Mouse (Mus musculus): ENCODE measurements around the gene Igf1r. TPM values are rescaled to one million over a fixed set of nuclear protein-coding genes. Genes with fewer than 3 reads are reported as not detected.

Igf1r gene
- polyA plus RNA-seq, 1 experiment = 0.17 TPM

DNA sequence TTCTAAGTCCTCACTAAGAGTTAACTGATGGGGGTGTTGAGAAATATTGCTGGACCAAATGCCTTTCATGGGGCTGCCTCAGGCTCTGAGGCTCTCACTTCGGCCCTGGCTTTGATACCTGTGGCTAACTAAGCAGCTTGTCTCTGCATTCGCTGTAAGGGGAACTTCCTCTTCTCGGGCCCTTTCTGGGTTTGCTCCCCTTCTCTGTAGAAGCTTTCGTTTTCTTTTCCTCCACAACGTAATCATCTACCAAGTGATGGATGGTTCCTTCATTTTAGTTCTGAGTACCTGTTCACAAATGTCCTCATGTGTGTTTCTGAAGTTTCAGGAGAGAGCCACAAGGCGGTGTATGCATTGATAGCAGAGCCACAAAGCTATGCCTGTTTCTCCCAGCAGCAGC is 256.4 kb downstream of the Igf1r start:
- TF ChIP-seq TAL1 (IDR thresholded peaks at IDR 0.05; ENCODE audit: low read length) (no peak), GATA1 (IDR thresholded peaks at IDR 0.05; ENCODE audit: low read length) (no peak)
- H3K9me3 ChIP-seq (ENCODE audit: control insufficient read depth, low read length) = no peaks in the 10 kb centered on the region
- H3K4me1 ChIP-seq (ENCODE audit: control insufficient read depth) = no peaks in the 10 kb centered on the region
- peaks cover 50% of the 10 kb centered on the region for H3K36me3 ChIP-seq (ENCODE audit: control insufficient read depth)
- no peaks in the 10 kb centered on the region for H3K27me3 ChIP-seq (ENCODE audit: control insufficient read depth)
- H3K4me3 ChIP-seq (replicated peaks) = no peak overlapping the region

DNA sequence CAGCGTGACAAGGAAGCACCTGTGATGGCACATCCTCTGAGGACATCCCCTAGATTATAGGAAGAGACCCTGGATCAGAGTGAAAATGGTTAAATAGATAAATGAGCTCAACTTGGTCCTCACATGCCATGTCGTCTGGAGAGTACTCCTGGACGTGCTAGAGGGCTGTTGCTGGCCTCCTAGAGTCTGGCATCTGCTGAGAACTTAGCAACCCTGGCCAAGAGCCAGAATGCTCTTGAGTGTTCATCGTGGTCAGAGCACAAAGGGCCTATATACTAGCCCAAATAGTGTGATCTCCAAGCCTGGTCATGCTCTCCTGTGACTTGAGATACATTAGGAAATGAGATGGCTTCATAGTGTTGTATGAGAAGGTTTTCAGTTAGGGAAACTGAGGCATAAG is 257.8 kb downstream of the Igf1r start:
- TF ChIP-seq GATA1 (IDR thresholded peaks at IDR 0.05; ENCODE audit: low read length) (no peak), TAL1 (IDR thresholded peaks at IDR 0.05; ENCODE audit: low read length) (no peak)
- no peaks in the 10 kb centered on the region for H3K9me3 ChIP-seq (ENCODE audit: control insufficient read depth, low read length)

DNA sequence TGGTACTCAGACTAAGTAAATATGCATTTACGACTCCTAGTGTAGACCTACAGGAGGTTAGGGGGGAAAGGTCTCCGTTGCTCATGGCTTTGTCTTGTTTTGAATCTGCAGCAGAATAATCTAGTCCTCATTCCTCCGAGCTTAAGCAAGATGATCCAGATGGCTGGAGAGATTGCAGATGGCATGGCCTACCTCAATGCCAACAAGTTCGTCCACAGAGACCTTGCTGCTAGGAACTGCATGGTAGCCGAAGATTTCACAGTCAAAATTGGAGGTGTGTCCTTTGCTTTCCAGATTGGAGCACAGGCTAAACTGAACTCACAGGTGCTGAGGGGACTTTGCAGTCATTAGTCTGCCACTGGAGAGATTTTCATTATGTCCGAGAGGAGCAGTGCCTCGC is 259.3 kb downstream of the Igf1r start:
- no peaks in the 10 kb centered on the region for H3K27me3 ChIP-seq (ENCODE audit: control insufficient read depth)
- peaks cover 67% of the 10 kb centered on the region for H3K36me3 ChIP-seq (ENCODE audit: control insufficient read depth)
- TF ChIP-seq GATA1 (IDR thresholded peaks at IDR 0.05; ENCODE audit: low read length) = no peak
- no peak for TF ChIP-seq TAL1 (IDR thresholded peaks at IDR 0.05; ENCODE audit: low read length)
- no peaks in the 10 kb centered on the region for H3K9me3 ChIP-seq (ENCODE audit: control insufficient read depth, low read length)
- no peaks in the 10 kb centered on the region for H3K4me1 ChIP-seq (ENCODE audit: control insufficient read depth)
- no peak overlapping the region for H3K4me3 ChIP-seq (replicated peaks)

More for the DNA sequence above, 257.8 kb downstream of the Igf1r start:
- no peak overlapping the region for H3K4me3 ChIP-seq (replicated peaks)
- no peaks in the 10 kb centered on the region for H3K27me3 ChIP-seq (ENCODE audit: control insufficient read depth)
- H3K4me1 ChIP-seq (ENCODE audit: control insufficient read depth) = no peaks in the 10 kb centered on the region
- H3K36me3 ChIP-seq (ENCODE audit: control insufficient read depth) = peaks cover 56% of the 10 kb centered on the region

DNA sequence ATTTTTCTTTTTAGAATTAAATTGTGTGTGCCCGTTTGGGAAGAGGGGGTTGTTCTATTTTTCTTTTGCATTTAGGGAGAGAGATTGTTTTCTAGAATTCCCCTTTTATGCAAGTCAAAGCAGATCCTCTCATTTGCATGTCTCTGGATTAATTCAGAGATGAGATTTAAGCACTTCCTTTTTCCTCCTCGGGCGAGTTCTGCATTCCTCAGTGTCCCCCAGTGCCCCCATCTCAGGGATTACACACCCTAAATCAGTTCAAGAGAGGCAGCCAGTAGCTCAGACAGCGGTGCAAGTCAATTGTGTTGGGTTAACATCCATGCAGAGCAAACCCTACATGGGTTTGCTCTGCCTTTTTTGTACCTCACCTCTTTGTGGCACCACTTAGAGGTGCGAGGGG is 261.2 kb downstream of the Igf1r start:
- no peaks in the 10 kb centered on the region for H3K27me3 ChIP-seq (ENCODE audit: control insufficient read depth)
- H3K9me3 ChIP-seq (ENCODE audit: control insufficient read depth, low read length) = no peaks in the 10 kb centered on the region
- no peak for TF ChIP-seq TAL1 (IDR thresholded peaks at IDR 0.05; ENCODE audit: low read length)
- TF ChIP-seq GATA1 (IDR thresholded peaks at IDR 0.05; ENCODE audit: low read length) = no peak
- peaks cover 60% of the 10 kb centered on the region for H3K36me3 ChIP-seq (ENCODE audit: control insufficient read depth)
- H3K4me1 ChIP-seq (ENCODE audit: control insufficient read depth) = no peaks in the 10 kb centered on the region
- no peak overlapping the region for H3K4me3 ChIP-seq (replicated peaks)

DNA sequence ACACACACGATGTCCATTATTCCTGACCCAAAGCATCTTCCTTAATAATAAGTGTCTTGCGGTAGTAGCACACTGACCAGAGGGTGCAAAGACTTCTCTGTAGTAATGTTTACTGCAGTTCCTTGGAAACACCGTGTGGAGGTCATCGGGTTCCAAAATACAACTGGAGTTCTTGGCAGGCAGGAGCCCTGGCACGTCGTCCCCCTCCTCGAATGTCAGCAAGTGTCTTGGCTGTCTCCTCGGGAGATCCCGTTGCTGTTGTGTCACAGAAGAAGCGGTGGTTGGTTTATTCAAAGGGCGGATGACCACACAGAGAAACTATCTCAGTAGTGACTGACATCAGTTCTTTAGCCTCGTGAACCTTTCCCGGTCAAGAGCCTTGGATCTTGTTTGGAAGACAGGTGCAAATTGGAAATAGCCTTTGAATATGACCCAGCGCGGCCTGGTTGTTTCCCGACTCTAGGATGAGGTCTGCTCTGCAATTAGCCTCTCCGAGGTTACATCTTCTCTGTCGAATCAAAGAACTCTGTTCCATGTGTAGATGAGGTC is 263.0 kb downstream of the Igf1r start:
- Histone ChIP-seq H3K9me3 (ENCODE audit: control insufficient read depth, low read length) (no peaks in the 10 kb centered on the region), H3K4me3 (replicated peaks) (no peak overlapping the region), H3K27me3 (ENCODE audit: control insufficient read depth) (no peaks in the 10 kb centered on the region), H3K36me3 (ENCODE audit: control insufficient read depth) (peaks cover 65% of the 10 kb centered on the region), H3K4me1 (ENCODE audit: control insufficient read depth) (no peaks in the 10 kb centered on the region)
- TF ChIP-seq TAL1 (IDR thresholded peaks at IDR 0.05; ENCODE audit: low read length) (no peak), GATA1 (IDR thresholded peaks at IDR 0.05; ENCODE audit: low read length) (no peak)

DNA sequence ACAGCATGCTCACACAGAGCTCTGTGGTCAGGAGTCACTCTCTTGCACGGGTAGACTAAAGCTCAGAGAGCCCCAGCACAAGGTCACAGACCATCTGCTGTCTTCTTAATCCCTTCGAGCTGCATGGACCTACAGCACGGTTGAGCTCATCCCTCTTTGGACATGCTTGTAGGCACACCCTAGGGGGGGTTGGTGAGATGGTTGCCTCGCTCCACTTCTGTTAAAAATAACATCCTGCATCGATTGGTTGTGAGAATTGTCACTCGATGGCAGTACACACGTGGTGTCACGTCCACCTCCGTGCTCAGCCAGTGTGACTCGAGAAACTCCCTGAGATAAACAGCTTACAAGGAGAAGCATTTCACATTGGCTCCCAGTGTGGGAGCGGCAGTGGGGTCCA is 266.3 kb downstream of the Igf1r start:
- TF ChIP-seq TAL1 (IDR thresholded peaks at IDR 0.05; ENCODE audit: low read length) = no peak
- no peak for TF ChIP-seq GATA1 (IDR thresholded peaks at IDR 0.05; ENCODE audit: low read length)
- Histone ChIP-seq H3K27me3 (ENCODE audit: control insufficient read depth) (no peaks in the 10 kb centered on the region), H3K4me3 (replicated peaks) (no peak overlapping the region), H3K4me1 (ENCODE audit: control insufficient read depth) (no peaks in the 10 kb centered on the region), H3K36me3 (ENCODE audit: control insufficient read depth) (peaks cover 57% of the 10 kb centered on the region), H3K9me3 (ENCODE audit: control insufficient read depth, low read length) (no peaks in the 10 kb centered on the region)

DNA sequence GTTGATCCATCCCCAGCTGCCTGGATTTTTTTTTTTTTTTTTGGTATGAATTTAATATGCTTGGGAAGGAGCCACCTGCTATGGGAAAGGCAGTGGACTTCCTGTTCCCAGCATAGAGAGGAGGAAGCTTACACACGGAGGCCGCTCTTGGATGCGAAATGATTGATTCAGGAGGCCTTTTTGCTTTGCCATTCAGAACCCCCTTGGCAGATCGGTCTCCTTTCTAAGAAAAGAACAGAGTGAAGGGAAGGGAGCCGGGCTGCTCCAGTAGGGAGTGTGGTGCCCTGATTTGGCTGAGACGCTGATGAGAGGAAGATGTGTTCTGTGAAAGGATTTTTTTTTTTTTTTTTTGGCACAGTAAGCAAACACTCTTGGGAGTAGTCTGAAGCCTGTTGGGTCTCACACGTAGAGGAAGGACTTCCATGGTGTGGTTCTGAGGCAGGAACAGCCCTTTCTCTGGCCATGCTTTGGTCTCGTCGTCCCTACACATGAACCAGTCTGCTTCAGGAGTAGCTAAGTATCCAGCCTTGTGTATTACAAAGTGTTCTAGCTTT is 269.1 kb downstream of the Igf1r start:
- Histone ChIP-seq H3K4me3 (replicated peaks) (no peak overlapping the region), H3K9me3 (ENCODE audit: control insufficient read depth, low read length) (no peaks in the 10 kb centered on the region), H3K4me1 (ENCODE audit: control insufficient read depth) (no peaks in the 10 kb centered on the region), H3K36me3 (ENCODE audit: control insufficient read depth) (peaks cover 49% of the 10 kb centered on the region), H3K27me3 (ENCODE audit: control insufficient read depth) (no peaks in the 10 kb centered on the region)
- no peak for TF ChIP-seq GATA1 (IDR thresholded peaks at IDR 0.05; ENCODE audit: low read length)
- TF ChIP-seq TAL1 (IDR thresholded peaks at IDR 0.05; ENCODE audit: low read length) = no peak

DNA sequence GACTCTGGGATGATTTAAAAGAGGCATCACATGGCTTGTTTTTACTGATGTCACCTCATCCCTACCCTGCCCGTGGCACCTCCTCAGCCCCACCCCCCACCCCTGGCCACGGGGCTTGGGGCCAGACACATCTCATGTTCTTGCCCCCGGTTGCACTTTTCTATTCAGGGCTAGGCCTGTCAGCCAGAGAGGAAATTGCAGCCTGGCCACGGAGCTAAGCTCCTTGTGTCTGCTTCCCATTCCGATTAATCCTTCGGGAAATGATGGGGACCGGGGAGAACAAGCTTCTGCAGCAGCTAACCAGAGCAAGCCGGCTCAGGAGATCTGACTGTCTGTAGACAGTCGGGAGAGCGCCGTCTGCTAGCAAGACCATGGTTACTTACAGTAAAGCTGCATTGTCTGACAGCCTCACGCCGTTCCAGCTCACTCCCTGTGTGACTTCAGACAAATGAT is 270.8 kb downstream of the Igf1r start:
- no peaks in the 10 kb centered on the region for H3K9me3 ChIP-seq (ENCODE audit: control insufficient read depth, low read length)

DNA sequence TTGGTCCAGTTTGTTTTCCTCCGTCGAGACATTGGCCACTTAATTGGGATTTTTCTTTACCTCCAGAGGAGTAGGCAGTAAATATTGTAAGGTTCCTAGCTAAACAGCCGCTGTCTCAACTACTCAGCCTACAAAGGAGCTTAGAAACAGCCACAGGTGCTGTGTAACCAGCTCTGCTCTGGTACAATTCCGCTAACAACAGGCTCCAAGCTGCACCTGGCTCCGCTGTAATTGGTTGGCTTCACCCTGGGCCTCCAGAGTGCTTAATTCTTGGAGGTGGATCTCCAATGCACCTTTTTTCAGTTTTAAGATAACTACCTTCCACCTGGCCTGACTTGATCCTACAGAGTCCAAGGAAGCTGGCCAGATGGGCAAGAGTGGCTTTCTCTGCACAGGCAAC is 271.4 kb downstream of the Igf1r start:
- H3K27me3 ChIP-seq (ENCODE audit: control insufficient read depth) = no peaks in the 10 kb centered on the region
- TF ChIP-seq GATA1 (IDR thresholded peaks at IDR 0.05; ENCODE audit: low read length) (no peak), TAL1 (IDR thresholded peaks at IDR 0.05; ENCODE audit: low read length) (no peak)
- peaks cover 41% of the 10 kb centered on the region for H3K36me3 ChIP-seq (ENCODE audit: control insufficient read depth)

More for the DNA sequence above, 270.8 kb downstream of the Igf1r start:
- no peaks in the 10 kb centered on the region for H3K4me1 ChIP-seq (ENCODE audit: control insufficient read depth)
- TF ChIP-seq GATA1 (IDR thresholded peaks at IDR 0.05; ENCODE audit: low read length) (no peak), TAL1 (IDR thresholded peaks at IDR 0.05; ENCODE audit: low read length) (no peak)
- no peaks in the 10 kb centered on the region for H3K27me3 ChIP-seq (ENCODE audit: control insufficient read depth)
- H3K36me3 ChIP-seq (ENCODE audit: control insufficient read depth) = peaks cover 46% of the 10 kb centered on the region
- H3K4me3 ChIP-seq (replicated peaks) = no peak overlapping the region

More for the DNA sequence above, 271.4 kb downstream of the Igf1r start:
- H3K4me1 ChIP-seq (ENCODE audit: control insufficient read depth) = no peaks in the 10 kb centered on the region
- no peaks in the 10 kb centered on the region for H3K9me3 ChIP-seq (ENCODE audit: control insufficient read depth, low read length)
- no peak overlapping the region for H3K4me3 ChIP-seq (replicated peaks)
